In genomic region chr7:4087238-4087895, GRCm38 (mm10) we compare ENCODE assay signal across 13 mouse cellular contexts. TPM values are rescaled to one million over a fixed set of nuclear protein-coding genes. Genes with fewer than 3 reads are reported as not detected.
DNase-seq lines count a peak whose midpoint lies in the region; ATAC-seq and TF ChIP-seq lines count a peak whose summit lies in the region.
"Had no signal": no experiment of that assay in that cellular context is flagged by ENCODE, and none has a peak within 500 bp of the region (broad histone marks: within the 10 kb centered on the region; RNA-seq: fewer than 3 reads in every experiment).

No protein-coding gene starts in this region.

- H3K4me1 ChIP-seq in lung, adult 2 months (ENCODE audit: control insufficient read depth, insufficient read depth, low read length): peaks cover 7% of the 10 kb centered on the region
- H3K4me1 ChIP-seq in cortical plate, adult 2 months (ENCODE audit: control insufficient read depth, insufficient read depth, low read length): peaks cover 15% of the 10 kb centered on the region
- H3K4me1 ChIP-seq in midbrain, embryonic 16.5 days (ENCODE audit: control insufficient read depth, insufficient read depth, low read length): no peaks in the 10 kb centered on the region
- H3K4me1 ChIP-seq in neural tube, embryonic 15.5 days: 0 out of 2 replicates have a peak, but pooled peaks cover 3% of the 10 kb centered on the region
- H3K4me1 ChIP-seq: embryonic facial prominence, embryonic 15.5 days; midbrain, embryonic 12.5 days had no signal

- no peaks in the 10 kb centered on the region for H3K36me3 ChIP-seq in midbrain, embryonic 16.5 days (ENCODE audit: control insufficient read depth, insufficient read depth, low read length)
- no peaks in the 10 kb centered on the region for H3K36me3 ChIP-seq in neural tube, embryonic 15.5 days
- H3K36me3 ChIP-seq: embryonic facial prominence, embryonic 15.5 days; liver, embryonic 13.5 days; midbrain, embryonic 12.5 days had no signal

- DNase-seq in lung, postnatal 36 days: peak; percentile 35
- no peak for DNase-seq in lung, adult 2 months
- DNase-seq in thymus, postnatal 14 days: peak; percentile 46
- DNase-seq: cerebellum, adult 8-10 months; kidney, postnatal 4 days; liver, embryonic 13.5 days had no signal

- TF ChIP-seq CTCF in lung, adult 2 months (IDR thresholded peaks at IDR 0.05; ENCODE audit: insufficient read depth, low read length): no peak
- TF ChIP-seq CTCF in cortical plate, adult 2 months (IDR thresholded peaks at IDR 0.05; ENCODE audit: extremely low read depth, insufficient read depth, low read length): no peak

- H3K27ac ChIP-seq in cortical plate, adult 2 months (ENCODE audit: insufficient read depth, low read length): peak overlapping the region; percentile 27
- H3K27ac ChIP-seq in midbrain, embryonic 16.5 days (ENCODE audit: low read length): no peak overlapping the region
- no peak overlapping the region for H3K27ac ChIP-seq in neural tube, embryonic 15.5 days (replicated peaks)
- H3K27ac ChIP-seq: embryonic facial prominence, embryonic 15.5 days; liver, embryonic 13.5 days; midbrain, embryonic 12.5 days had no signal

- ATAC-seq in megakaryocyte-erythroid progenitor cell, adult 5-6 weeks (replicated peaks; ENCODE audit: low FRiP score, low TSS enrichment, poor library complexity, severe bottlenecking): 0 out of 2 replicates have a peak, but pooled peaks have one; percentile 9
- ATAC-seq in midbrain, embryonic 16.5 days: no peak
- no peak for ATAC-seq in neural tube, embryonic 15.5 days (ENCODE audit: low FRiP score)
- no peak for ATAC-seq in CD4-positive, CD25-positive, alpha-beta regulatory T cell, adult 4 months

- no peak overlapping the region for H3K4me2 ChIP-seq in midbrain, embryonic 16.5 days (ENCODE audit: low read length)
- H3K4me2 ChIP-seq in neural tube, embryonic 15.5 days: no peak overlapping the region
- H3K4me2 ChIP-seq: embryonic facial prominence, embryonic 15.5 days; liver, embryonic 13.5 days; midbrain, embryonic 12.5 days had no signal

- H3K9me3 ChIP-seq in midbrain, embryonic 16.5 days (replicated peaks; ENCODE audit: control insufficient read depth, low read length, poor library complexity, severe bottlenecking): no peaks in the 10 kb centered on the region
- no peaks in the 10 kb centered on the region for H3K9me3 ChIP-seq in neural tube, embryonic 15.5 days (replicated peaks)
- H3K9me3 ChIP-seq: embryonic facial prominence, embryonic 15.5 days; liver, embryonic 13.5 days; midbrain, embryonic 12.5 days had no signal

- no peak overlapping the region for H3K9ac ChIP-seq in midbrain, embryonic 16.5 days (ENCODE audit: low read depth, low read length)
- no peak overlapping the region for H3K9ac ChIP-seq in neural tube, embryonic 15.5 days (replicated peaks)
- H3K9ac ChIP-seq: embryonic facial prominence, embryonic 15.5 days; liver, embryonic 13.5 days; midbrain, embryonic 12.5 days had no signal

- 66% methylated on average over 4 of the region's 4 CpGs for WGBS in lung, adult 2 months
- 86% methylated on average over 4 of the region's 4 CpGs for WGBS in midbrain, embryonic 16.5 days
- WGBS in neural tube, embryonic 15.5 days: 80% methylated on average over 4 of the region's 4 CpGs

- no peaks in the 10 kb centered on the region for H3K27me3 ChIP-seq in midbrain, embryonic 16.5 days (ENCODE audit: control insufficient read depth, insufficient read depth, low read depth, low read length)
- no peaks in the 10 kb centered on the region for H3K27me3 ChIP-seq in neural tube, embryonic 15.5 days (replicated peaks)
- H3K27me3 ChIP-seq: embryonic facial prominence, embryonic 15.5 days; liver, embryonic 13.5 days; midbrain, embryonic 12.5 days had no signal

- H3K4me3 ChIP-seq in lung, adult 2 months (replicated peaks; ENCODE audit: extremely low read depth, low read depth, low read length): no peak overlapping the region
- H3K4me3 ChIP-seq in cortical plate, adult 2 months (ENCODE audit: insufficient read depth, low read length): no peak overlapping the region
- no peak overlapping the region for H3K4me3 ChIP-seq in midbrain, embryonic 16.5 days (ENCODE audit: low read depth, low read length)
- H3K4me3 ChIP-seq in neural tube, embryonic 15.5 days (replicated peaks): no peak overlapping the region
- H3K4me3 ChIP-seq: embryonic facial prominence, embryonic 15.5 days; liver, embryonic 13.5 days; midbrain, embryonic 12.5 days had no signal

- no peak for TF ChIP-seq POLR2A in lung, adult 2 months (IDR thresholded peaks at IDR 0.05; ENCODE audit: borderline replicate concordance, extremely low read depth, low read depth, low read length)
- no peak for TF ChIP-seq POLR2A in cortical plate, adult 2 months (IDR thresholded peaks at IDR 0.05; ENCODE audit: extremely low read depth, insufficient read depth, low read length)

RNA-seq across cellular contexts. Expression of gene Lair1, which starts 24.4 kb away (rescaled TPM):
- 4.7 and 7.2 TPM in 2 replicates for polyA plus RNA-seq in lung, adult 2 months (2012; rRNA removed)
- polyA plus RNA-seq in cortical plate, adult 2 months (2012; rRNA removed): 9.3 and 11.1 TPM in 2 replicates
- 10.6 and 13.4 TPM in 2 replicates for total RNA-seq in megakaryocyte-erythroid progenitor cell, adult 5-6 weeks (2014; fragmentation: Nextera tagmentation)
- total RNA-seq in megakaryocyte-erythroid progenitor cell, adult 5-6 weeks (2017): 7.2 and 22.0 TPM in 2 replicates
- 1.7 and 1.9 TPM in 2 replicates for polyA plus RNA-seq in midbrain, embryonic 16.5 days (2015; fragmentation: Nextera tagmentation; extraction: Ambion mirVana)
- 3.5 and 4.6 TPM in 2 replicates for polyA plus RNA-seq in neural tube, embryonic 15.5 days (2015; fragmentation: Nextera tagmentation; extraction: Ambion mirVana)
- polyA plus RNA-seq in CD4-positive, CD25-positive, alpha-beta regulatory T cell, adult 4 months (2017; shearing (Covaris generic)): 1 to 10 TPM; 4.5 to 6.5 TPM

RNA-seq across cellular contexts. Expression of gene Ttyh1, which starts 31.8 kb away (rescaled TPM):
- 2.6 and 3.0 TPM in 2 replicates for polyA plus RNA-seq in lung, adult 2 months (2012; rRNA removed)
- 817 and 841 TPM in 2 replicates for polyA plus RNA-seq in cortical plate, adult 2 months (2012; rRNA removed)
- total RNA-seq in megakaryocyte-erythroid progenitor cell, adult 5-6 weeks (2014; fragmentation: Nextera tagmentation): not detected in 2 replicates
- not detected in 2 replicates for total RNA-seq in megakaryocyte-erythroid progenitor cell, adult 5-6 weeks (2017)
- 122 and 158 TPM in 2 replicates for polyA plus RNA-seq in midbrain, embryonic 16.5 days (2015; fragmentation: Nextera tagmentation; extraction: Ambion mirVana)
- 127 and 155 TPM in 2 replicates for polyA plus RNA-seq in neural tube, embryonic 15.5 days (2015; fragmentation: Nextera tagmentation; extraction: Ambion mirVana)
- polyA plus RNA-seq in CD4-positive, CD25-positive, alpha-beta regulatory T cell, adult 4 months (2017; shearing (Covaris generic)): under 1 TPM; 0.60 to 0.69 TPM

RNA-seq across cellular contexts. Expression of gene Leng8, which starts 49.5 kb away (rescaled TPM):
- 648 and 958 TPM in 2 replicates for polyA plus RNA-seq in lung, adult 2 months (2012; rRNA removed)
- polyA plus RNA-seq in cortical plate, adult 2 months (2012; rRNA removed): 481 and 484 TPM in 2 replicates
- total RNA-seq in megakaryocyte-erythroid progenitor cell, adult 5-6 weeks (2014; fragmentation: Nextera tagmentation): 102 and 142 TPM in 2 replicates
- 21.7 and 26.6 TPM in 2 replicates for total RNA-seq in megakaryocyte-erythroid progenitor cell, adult 5-6 weeks (2017)
- 81.8 and 83.3 TPM in 2 replicates for polyA plus RNA-seq in midbrain, embryonic 16.5 days (2015; fragmentation: Nextera tagmentation; extraction: Ambion mirVana)
- 71.3 and 77.4 TPM in 2 replicates for polyA plus RNA-seq in neural tube, embryonic 15.5 days (2015; fragmentation: Nextera tagmentation; extraction: Ambion mirVana)
- 10 to 100 TPM; 23.4 to 27.4 TPM for polyA plus RNA-seq in CD4-positive, CD25-positive, alpha-beta regulatory T cell, adult 4 months (2017; shearing (Covaris generic))

Comparison
In these comparisons a context has a peak if more than half of its experiments do, and no peak if none do; other contexts are left out.
1. RNA of gene Ttyh1, which starts 31.8 kb away (polyA plus RNA-seq): 817 to 841 TPM in cortical plate, adult 2 months, 122 to 158 TPM in midbrain, embryonic 16.5 days and 127 to 155 TPM in neural tube, embryonic 15.5 days; 2.6 to 3.0 TPM in lung, adult 2 months and 0.60 to 0.69 TPM in CD4-positive, CD25-positive, alpha-beta regulatory T cell, adult 4 months; every median in the first group is over 10 times any median in the second.